11 mouse cellular contexts compared by ENCODE assay signal in genomic region chr9:63837552-63837951, GRCm38 (mm10).
A peak's percentile ranks its signal among the peaks of the same experiment; 100 is the strongest.
DNase-seq lines count a peak whose midpoint lies in the region; ATAC-seq and TF ChIP-seq lines count a peak whose summit lies in the region.
"Had no signal": no experiment of that assay in that cellular context is flagged by ENCODE, and none has a peak within 500 bp of the region (broad histone marks: within the 10 kb centered on the region; RNA-seq: fewer than 3 reads in every experiment).

No protein-coding gene starts in this region.

- no peaks in the 10 kb centered on the region for H3K9me3 ChIP-seq in forebrain, postnatal 0 days (ENCODE audit: low read length)
- H3K9me3 ChIP-seq in forebrain, embryonic 11.5 days (ENCODE audit: control insufficient read depth, low read length), result no peaks in the 10 kb centered on the region
- H3K9me3 ChIP-seq: heart, embryonic 15.5 days had no signal

- no peaks in the 10 kb centered on the region; the same call in 1 of the 2 replicates for H3K27me3 ChIP-seq in forebrain, postnatal 0 days (ENCODE audit: insufficient read depth, low read length)
- no peaks in the 10 kb centered on the region for H3K27me3 ChIP-seq in forebrain, embryonic 11.5 days (ENCODE audit: control insufficient read depth, insufficient read depth, low read length)

- ATAC-seq in forebrain, postnatal 0 days, result no peak
- no peak for ATAC-seq in forebrain, embryonic 11.5 days (replicated peaks; ENCODE audit: low FRiP score)

- WGBS in forebrain, postnatal 0 days, result 73% methylated on average over 6 of the region's 6 CpGs
- 74% methylated on average over 6 of the region's 6 CpGs for WGBS in forebrain, embryonic 11.5 days

- DNase-seq in forebrain, postnatal 0 days, result no peak
- DNase-seq in forebrain, embryonic 11.5 days (ENCODE audit: low spot score), result no peak
- DNase-seq in layer of hippocampus, adult 11-12 months (ENCODE audit: low spot score), result peak; percentile 32
- DNase-seq in layer of hippocampus, postnatal 36 days, result no peak
- DNase-seq in right cerebral cortex, adult 18-20 months, result peak; percentile 36
- no peak for DNase-seq in right cerebral cortex, postnatal 25 days
- DNase-seq in thymus, postnatal 25 days, result peak; percentile 19
- no peak for DNase-seq in cerebellum, postnatal 36 days
- DNase-seq: cerebellum, adult 11-12 months; left cerebral cortex, postnatal 4 days had no signal

- H3K4me1 ChIP-seq in forebrain, postnatal 0 days (ENCODE audit: insufficient read depth), result no peaks in the 10 kb centered on the region
- H3K4me1 ChIP-seq in forebrain, embryonic 11.5 days (replicated peaks; ENCODE audit: control insufficient read depth, insufficient read depth, low read length), result no peaks in the 10 kb centered on the region
- H3K4me1 ChIP-seq: heart, embryonic 15.5 days had no signal

- H3K4me3 ChIP-seq in forebrain, postnatal 0 days (ENCODE audit: low read depth, low read length), result no peak overlapping the region
- no peak overlapping the region for H3K4me3 ChIP-seq in forebrain, embryonic 11.5 days (ENCODE audit: low read depth, low read length)
- H3K4me3 ChIP-seq: heart, embryonic 15.5 days had no signal

- H3K4me2 ChIP-seq in forebrain, postnatal 0 days (ENCODE audit: low read depth), result no peak overlapping the region
- H3K4me2 ChIP-seq in forebrain, embryonic 11.5 days (ENCODE audit: low read depth, low read length, severe bottlenecking), result no peak overlapping the region
- H3K4me2 ChIP-seq: heart, embryonic 15.5 days had no signal

- no peak overlapping the region for H3K27ac ChIP-seq in forebrain, postnatal 0 days (ENCODE audit: low read depth, low read length)
- no peak overlapping the region for H3K27ac ChIP-seq in forebrain, embryonic 11.5 days (ENCODE audit: low read depth, low read length)
- H3K27ac ChIP-seq: heart, embryonic 15.5 days had no signal

- peak; percentile 40; the same call in 1 of the 2 replicates for TF ChIP-seq CTCF in forebrain, postnatal 0 days (IDR thresholded peaks at IDR 0.05; ENCODE audit: low read depth)

- no peak overlapping the region for H3K9ac ChIP-seq in forebrain, postnatal 0 days
- no peak overlapping the region; the same call in 1 of the 2 replicates for H3K9ac ChIP-seq in forebrain, embryonic 11.5 days (ENCODE audit: low read length)
- H3K9ac ChIP-seq: heart, embryonic 15.5 days had no signal

- no peaks in the 10 kb centered on the region for H3K36me3 ChIP-seq in forebrain, postnatal 0 days (ENCODE audit: insufficient read depth)
- H3K36me3 ChIP-seq in forebrain, embryonic 11.5 days (ENCODE audit: control insufficient read depth, insufficient read depth, low read length), result no peaks in the 10 kb centered on the region
- H3K36me3 ChIP-seq: heart, embryonic 15.5 days had no signal

Comparison
In these comparisons a context has a peak if more than half of its experiments do, and no peak if none do; other contexts are left out.
1. DNase-seq: peak in layer of hippocampus, adult 11-12 months (single experiment), right cerebral cortex, adult 18-20 months (single experiment) and thymus, postnatal 25 days (single experiment); none in forebrain, postnatal 0 days (single experiment), forebrain, embryonic 11.5 days (single experiment), layer of hippocampus, postnatal 36 days (0 of 2), right cerebral cortex, postnatal 25 days (single experiment) and cerebellum, postnatal 36 days (0 of 2).